Mouse (Mus musculus) left cerebral cortex, postnatal 10 days (tissue): Measurements from ENCODE around the gene AI182371. TPM values are rescaled to one million over a fixed set of nuclear protein-coding genes. Genes with fewer than 3 reads are reported as not detected.

ENCODE experiments used
- DNase-seq, 2 experiments: peaks; one replicate each; pipeline ENCODE4 v3.0.0; 2021 to 2022; ENCODE audit warnings: low spot score in 2 of 2, mixed read lengths in 1 of 2; ENCODE audit errors: extremely low spot score in 1 of 2
- intact Hi-C: fragments of 180-260 bp; cut with DNase I; formaldehyde crosslinking; loops from one replicate; pipeline ENCODE4 v1.15.1; 2025
- total RNA-seq, 2 experiments: library from RNA; stranded (reverse); gene quantifications; 2 replicates each; pipeline ENCODE4 v1.2.3; 2021

Gene AI182371
- total RNA-seq, result not detected

DNA sequence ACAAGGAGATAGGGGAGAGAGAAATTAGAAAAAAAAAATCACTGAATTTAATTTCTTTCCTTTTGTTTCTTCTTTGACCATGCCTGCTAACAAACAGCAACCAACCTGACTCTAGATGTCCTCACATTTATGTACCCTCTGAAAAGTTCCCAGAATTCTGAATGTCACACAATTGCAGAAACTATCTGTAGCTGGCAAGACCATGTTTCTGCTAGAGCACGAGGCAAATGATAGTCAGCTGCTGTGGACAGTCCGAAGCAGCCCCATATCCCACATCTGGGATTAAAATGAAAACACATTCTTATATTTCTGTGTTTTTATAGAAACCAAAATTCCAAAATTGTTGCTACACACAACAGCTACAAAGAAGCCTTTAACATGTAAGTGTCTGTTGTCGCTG is at the start of gene AI182371:
Gene AI182371, minus strand, starts transcription at position 101 of the 400 bp plus-strand sequence.
- intact Hi-C loops, result no loop called here

DNA sequence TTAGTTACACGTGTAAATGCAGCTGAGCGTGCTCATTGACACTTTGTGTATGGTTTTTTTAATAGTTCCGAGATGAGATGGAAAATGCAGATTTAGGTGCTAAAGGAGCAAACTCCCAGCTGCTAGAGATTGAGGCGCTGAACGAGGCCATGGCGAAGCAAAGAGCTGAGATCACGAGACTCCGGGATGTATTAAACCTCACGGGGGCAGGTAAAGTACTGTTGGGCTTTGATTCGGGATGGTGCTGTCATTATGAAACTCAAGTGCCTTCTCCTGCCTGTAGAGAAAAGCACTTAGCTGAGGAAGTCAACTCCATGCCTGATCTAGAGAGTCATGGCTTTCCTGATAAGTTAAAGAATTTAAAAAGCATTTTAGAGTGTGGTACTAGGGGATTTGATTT is 47.5 kb upstream of the AI182371 start:
- DNase-seq, result no peak
- intact Hi-C loops, result no loop called here

More for the DNA sequence above, at the start of gene AI182371:
- no peak for DNase-seq

GRCm38 (mm10) chr2:35141673-35142072 is 40.3 kb upstream of the AI182371 start:
- intact Hi-C loops, result no loop called here

GRCm38 (mm10) chr2:35138576-35138975 is 37.2 kb upstream of the AI182371 start:
- DNase-seq, result no peak
- intact Hi-C loops, result no loop called here

More at GRCm38 (mm10) chr2:35141673-35142072, 40.3 kb upstream of the AI182371 start:
- DNase-seq, result no peak

DNA sequence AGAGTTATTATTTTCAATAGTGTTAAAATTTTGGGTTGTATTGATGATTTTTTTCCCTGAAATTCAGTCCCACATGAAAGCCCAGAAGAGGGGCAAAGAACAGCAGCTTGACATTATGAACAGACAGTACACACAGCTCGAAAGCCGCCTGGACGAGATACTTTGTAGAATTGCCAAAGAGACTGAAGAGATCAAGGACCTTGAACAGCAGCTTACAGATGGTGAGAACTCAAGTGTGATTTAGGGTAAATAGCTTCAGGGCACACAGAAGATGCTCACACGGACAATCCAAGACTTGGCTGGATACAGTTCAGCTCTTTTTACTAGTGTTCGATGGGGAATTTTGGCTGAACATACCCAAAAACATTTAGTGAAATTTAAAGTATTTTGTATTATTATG is 32.5 kb upstream of the AI182371 start:
- DNase-seq, result no peak
- intact Hi-C loops, result no loop called here

DNA sequence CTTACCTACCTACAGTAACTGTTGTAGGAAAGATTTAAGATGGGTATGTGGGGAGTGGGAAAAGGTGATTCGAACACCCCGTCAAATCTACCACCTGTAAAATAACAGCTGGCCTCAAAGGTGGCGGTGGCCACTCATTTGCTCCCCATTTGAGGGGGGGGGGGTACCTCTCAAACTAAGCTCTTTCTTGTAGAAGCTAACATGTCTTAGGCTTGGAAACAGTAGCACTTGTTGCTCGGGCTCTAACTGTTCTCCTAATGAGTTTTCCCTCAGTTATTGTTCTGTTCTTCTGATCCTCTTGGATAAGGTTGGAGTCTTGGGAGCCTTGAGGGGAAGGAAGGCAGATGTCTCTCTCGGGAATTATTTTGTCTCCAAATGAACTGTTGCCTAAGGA is 31.3 kb upstream of the AI182371 start:
- no peak for DNase-seq
- intact Hi-C loops, result no loop called here

DNA sequence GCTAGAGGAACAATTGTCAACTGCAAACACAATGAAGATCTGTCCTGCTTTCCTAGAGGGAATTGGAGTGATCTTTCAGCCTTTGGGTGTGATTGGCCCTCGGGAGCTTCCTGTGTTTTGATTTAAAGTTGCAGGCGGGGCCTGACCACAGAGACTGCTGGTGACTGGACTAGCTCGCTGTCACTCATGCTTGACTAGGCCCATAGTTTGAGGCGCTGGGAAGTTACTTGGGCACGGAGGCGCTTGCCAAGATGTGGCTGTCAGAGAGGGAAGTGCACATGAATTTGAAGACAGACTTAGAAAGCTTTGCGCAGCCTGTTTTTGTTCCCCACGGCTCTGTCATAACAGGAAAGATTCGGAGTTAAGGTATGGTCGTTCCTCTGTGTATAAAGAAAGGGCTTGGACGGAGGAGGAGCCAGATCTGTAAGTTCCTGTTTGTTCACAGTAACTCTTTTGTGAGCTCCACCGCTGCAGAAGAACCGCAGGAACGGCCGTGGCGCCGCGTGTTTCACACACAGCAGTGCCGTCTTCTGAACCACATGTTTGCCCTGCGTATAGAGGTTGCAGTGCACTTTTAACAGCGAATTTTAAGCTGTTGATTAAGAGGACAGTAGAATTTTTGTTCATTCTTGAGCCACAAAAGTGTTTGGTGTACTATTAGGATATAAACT is 30.8 kb upstream of the AI182371 start:
- intact Hi-C loops, result no loop called here
- DNase-seq, result peak; percentile 93

- DNase-seq, result no peak
- intact Hi-C loops, result no loop called here
These were observed 30.1 kb upstream of the AI182371 start for GRCm38 (mm10) chr2:35131491-35131890.

DNA sequence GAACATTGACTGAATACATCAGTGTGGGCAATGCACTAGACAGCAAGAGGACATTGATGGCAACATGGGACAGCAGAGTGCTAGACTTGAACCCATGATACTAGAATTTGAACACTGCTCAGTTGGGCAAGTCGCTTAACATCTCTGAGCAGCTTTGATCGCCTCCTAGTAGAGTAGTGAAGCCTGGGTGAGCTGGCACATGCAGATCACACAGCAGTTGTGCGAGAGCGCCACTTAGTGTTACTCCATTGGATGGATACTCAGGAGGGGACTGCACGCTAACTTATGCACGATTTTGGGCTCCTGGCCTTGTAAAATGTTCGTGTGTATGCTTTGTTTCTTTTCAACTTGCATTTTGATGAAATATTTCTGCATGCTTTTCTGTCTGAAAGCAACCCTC is 23.4 kb upstream of the AI182371 start:
- DNase-seq, result no peak
- intact Hi-C loops, result no loop called here

DNA sequence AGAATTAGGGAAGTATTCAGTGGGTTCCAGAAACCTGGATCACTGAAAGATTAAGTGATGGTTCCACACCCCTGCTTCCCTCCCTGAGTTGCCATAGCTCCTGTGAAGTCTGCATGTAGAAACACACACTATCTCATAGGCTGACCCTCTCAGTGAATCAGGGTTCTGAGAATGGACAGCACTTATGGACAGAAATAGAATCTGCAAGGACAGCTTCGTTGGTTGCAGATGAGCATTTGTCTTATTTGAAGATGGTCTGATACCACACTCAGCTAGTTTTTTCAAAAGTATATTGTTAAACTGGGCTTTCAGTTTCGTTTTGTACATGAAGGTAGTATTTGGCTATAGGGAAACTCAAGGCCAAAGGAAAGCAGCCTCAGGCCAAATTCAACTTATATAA is 9.2 kb upstream of the AI182371 start:
- intact Hi-C loops, result no loop called here
- no peak for DNase-seq

DNA sequence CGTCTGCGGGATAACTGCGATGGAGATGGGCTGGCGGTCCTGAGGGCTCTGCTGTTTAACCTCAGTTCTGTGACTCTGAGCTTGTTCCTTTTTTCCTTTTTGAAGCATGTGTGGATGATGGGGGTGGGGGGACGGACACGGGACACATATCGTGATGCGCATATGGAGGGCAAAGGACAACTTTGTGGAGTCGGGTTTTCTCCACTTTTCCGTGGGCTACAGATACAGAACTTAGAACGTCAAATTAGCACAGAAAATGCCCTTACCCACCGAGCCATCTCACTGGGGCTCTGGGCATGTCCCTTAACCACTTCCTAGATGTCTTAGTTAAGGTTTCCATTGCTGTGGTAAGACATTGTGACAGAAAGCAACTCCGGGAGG is 8.6 kb upstream of the AI182371 start:
- intact Hi-C loops, result loop anchor here (2.0 to 5.0 kb wide), 2 partner anchors 239 to 283 kb away; partner anchors contain the start of gene Fbxw2

DNA sequence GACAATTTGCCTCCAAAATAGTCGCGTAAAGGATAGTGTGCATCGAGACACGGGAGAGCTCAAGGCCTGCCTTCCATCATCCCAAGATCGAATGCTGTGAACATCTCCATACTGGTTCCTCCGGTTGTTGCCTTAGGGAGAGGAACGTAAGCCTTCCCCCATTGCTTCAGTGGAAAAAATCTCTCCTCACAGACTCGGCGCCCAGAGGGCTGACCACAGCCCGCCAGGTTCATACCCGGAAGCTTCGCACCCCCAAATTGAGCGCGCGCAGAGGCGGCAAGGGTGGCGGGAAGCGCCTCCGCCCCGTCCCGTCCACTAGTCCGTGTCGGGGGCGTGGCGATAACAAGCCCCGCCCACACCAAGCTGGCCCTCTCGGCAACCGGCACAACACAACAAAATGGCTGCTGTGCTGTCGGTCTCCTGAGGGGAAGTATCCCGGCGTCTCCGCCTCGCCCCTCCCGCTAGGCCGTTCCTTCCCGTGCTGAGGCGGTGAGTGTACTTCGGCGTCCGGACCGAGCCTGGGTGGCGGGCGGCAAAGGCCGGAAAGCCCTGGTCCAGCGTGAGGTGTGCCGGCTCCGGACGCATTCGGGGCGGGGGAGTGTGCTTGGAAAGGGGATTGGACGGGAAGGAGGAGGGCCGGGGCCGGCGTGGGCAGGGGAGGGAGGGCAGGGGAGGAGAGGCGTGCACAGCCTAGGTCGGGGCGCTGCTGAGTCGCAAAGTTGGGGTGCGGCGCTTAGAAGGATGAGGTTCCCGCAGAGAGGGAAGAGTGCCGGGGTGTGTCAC is 8.0 kb upstream of the AI182371 start, which contains the start of gene Cntrl:
Gene Cntrl, plus strand, starts transcription at position 352 of the 783 bp plus-strand sequence.
- intact Hi-C loops, result loop anchor here (2.0 to 5.0 kb wide), 2 partner anchors 239 to 282 kb away; partner anchors contain the start of gene Fbxw2
- peak; percentile 89 to 96 for DNase-seq

More for the DNA sequence above, 8.6 kb upstream of the AI182371 start:
- DNase-seq, result no peak

DNA sequence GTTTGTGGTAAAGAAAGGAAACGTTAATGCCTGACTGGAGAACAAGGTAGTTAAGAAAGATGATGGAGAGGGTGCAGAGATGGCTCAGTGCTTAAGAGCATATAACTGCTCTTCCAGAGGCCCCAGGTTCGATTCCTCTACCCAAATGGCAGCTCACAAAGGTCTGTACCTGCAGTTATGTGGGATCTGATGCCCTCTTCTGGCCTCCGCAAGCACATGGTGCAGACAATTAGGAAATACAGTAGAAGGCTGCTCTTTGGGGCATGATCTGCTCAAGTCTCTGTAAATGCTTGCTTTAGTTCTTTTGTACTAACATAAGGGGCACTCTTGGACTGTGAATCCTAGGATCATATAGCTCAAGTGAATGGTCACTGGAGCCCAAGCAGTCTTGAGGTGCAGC is 7.4 kb upstream of the AI182371 start:
- intact Hi-C loops, result loop anchor here (1.0 to 5.0 kb wide), 3 partner anchors 63 to 281 kb away; partner anchors contain the start of gene Fbxw2
- peak; percentile 24 to 48 for DNase-seq

DNA sequence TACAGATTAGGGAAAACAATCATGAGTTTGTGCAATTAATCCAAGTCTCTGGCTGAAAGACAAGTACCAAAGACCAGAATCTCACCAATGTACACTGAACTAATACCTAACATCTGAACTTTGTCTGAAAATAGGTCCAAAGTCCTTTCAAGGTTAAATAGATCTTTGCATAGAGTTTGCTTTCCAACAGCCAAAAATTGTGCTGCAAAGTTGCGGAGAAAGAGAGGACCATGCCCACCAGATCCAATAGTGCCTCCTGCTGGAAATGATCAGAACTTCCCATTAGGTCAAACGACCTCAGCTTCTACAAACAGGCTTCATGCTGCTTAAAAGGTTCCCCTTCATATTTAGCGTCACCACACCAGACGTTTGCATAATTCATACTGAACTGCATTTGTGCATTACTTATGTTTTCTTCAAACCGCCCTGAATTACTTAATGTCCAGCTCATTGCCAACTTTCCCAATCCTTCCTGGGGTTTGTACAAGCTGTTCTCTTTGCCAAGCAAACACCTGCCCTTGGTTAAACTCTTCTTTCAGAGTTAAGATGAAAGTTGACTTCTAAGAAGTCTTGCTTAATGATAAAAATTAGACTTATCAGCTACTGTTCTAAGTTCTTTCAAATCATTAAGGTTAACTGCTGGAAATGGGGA is 6.8 kb upstream of the AI182371 start:
- intact Hi-C loops, result loop anchor here (1.0 to 5.0 kb wide), 3 partner anchors 63 to 281 kb away; partner anchors contain the start of gene Fbxw2
- no peak for DNase-seq

DNA sequence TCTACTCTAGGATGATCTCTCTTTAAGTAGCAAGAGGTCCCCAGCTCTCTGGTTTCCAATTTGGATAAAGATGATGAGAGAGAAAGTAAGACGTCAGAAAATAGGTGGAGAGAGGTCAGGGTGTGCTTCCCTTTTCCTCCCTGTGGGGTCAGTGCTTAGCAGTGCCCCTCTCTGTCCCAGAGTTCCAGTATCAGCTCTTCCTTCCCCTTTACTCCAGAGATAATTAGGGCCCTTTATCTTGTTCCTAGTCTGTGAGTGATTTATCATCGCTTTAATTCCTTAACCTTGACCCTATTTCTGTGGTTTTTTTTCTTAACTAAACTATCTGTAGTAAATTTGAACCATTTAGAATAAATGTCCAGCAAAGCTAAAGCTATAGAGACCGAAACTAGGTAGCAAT is 3.5 kb upstream of the AI182371 start:
- intact Hi-C loops, result loop anchor here (5.0 kb wide), 1 partner anchor 278 kb away; the partner anchor contains the start of gene Fbxw2
- no peak for DNase-seq

DNA sequence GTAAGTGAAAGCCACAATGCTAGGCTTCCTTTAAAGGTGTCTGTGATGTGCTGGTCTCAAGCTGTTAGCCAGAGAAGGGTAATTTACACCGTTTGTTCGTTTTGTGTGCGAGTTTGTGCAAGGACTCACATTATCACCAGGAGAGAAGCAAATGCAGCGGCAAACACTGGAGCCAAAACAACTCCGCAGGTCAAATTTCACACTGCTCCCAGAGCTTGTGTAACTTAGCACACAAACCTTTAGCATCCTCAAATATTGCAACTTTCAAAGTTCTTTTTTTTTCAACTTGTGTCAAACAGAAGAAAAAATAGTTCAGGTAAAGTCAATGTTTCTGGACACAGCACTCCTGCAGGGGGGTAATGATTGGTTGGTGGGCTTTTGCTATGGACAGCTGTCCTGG is 2.2 kb upstream of the AI182371 start:
- no peak for DNase-seq
- intact Hi-C loops, result no loop called here

GRCm38 (mm10) chr2:35102777-35103176 is 1.4 kb upstream of the AI182371 start:
- intact Hi-C loops, result no loop called here
- DNase-seq, result no peak

GRCm38 (mm10) chr2:35100529-35100928 is 814 bp downstream of the AI182371 start:
- intact Hi-C loops, result no loop called here
- DNase-seq, result no peak

GRCm38 (mm10) chr2:35087418-35087817 is 13.9 kb downstream of the AI182371 start:
- no peak for DNase-seq
- intact Hi-C loops, result no loop called here
